Mouse (Mus musculus) cortical plate, adult 2 months (tissue): ENCODE measurements around the gene Lpcat4.

Source experiments
- CTCF ChIP-seq: fragments of 200-500 bp; IDR thresholded peaks from 2 replicates; pipeline ENCODE4 v1.5.1; 2011; ENCODE audit warnings: mild to moderate bottlenecking, control low read depth, low read length; ENCODE audit not compliant: insufficient read depth; ENCODE audit errors: extremely low read depth
- POLR2A ChIP-seq: fragments of 200-500 bp; IDR thresholded peaks from 2 replicates; pipeline ENCODE4 v1.6.1; 2011; ENCODE audit warnings: mild to moderate bottlenecking, low read length, control low read depth; ENCODE audit not compliant: insufficient read depth; ENCODE audit errors: extremely low read depth

DNA sequence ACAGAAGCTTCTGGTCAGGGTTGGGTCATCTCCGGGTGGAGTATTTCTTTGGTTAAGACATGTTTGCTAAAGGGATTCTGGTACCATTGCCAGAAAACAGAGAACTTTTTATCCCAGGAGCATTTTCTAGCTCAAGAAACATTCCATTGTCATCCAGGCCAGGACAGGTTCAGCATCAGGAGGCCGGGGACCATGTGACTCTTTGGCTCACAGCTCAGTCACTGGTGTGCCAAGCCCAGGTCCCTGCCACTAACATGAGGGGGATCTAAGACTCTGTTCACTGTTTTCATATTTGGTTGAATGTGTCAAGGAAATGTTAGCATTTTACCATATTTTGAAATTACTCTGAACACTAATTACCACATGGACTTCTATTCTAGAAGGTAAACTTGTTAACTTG, 28.6 kb upstream of the Lpcat4 start:
- TF ChIP-seq CTCF (no peak), POLR2A (no peak)
